Mouse (Mus musculus) forebrain, postnatal 0 days (tissue): ENCODE results near the gene Npepps. TPM values are rescaled to one million over a fixed set of nuclear protein-coding genes. Genes with fewer than 3 reads are reported as not detected.
A peak's percentile ranks its signal among the peaks of the same experiment; 100 is the strongest.

Experiments used
- ATAC-seq: fragments of 200-750 bp; cut with Nextera tagmentation; 2 replicates; pipeline ENCODE4 v1.8.0; 2017; ENCODE audit warnings: mild to moderate bottlenecking, moderate library complexity
- DNase-seq: peaks from one replicate; pipeline ENCODE4 v3.0.0-alpha.2; 2015
- H3K27ac ChIP-seq: fragments of 300-500 bp; sonication (generic); 2 replicates; pipeline ENCODE4 v1.5.1; 2014; ENCODE audit warnings: low read depth, mild to moderate bottlenecking, antibody characterized with exemption, low read length, moderate library complexity, mixed read lengths
- H3K27me3 ChIP-seq: fragments of 300-500 bp; sonication (generic); 2 replicates; pipeline ENCODE4 v1.6.1; 2014; ENCODE audit warnings: mild to moderate bottlenecking, low read length, mixed read lengths; ENCODE audit not compliant: insufficient read depth
- H3K36me3 ChIP-seq: fragments of 300-500 bp; sonication (generic); 2 replicates; pipeline ENCODE4 v1.6.1; 2014; ENCODE audit warnings: mild to moderate bottlenecking, moderate library complexity; ENCODE audit not compliant: insufficient read depth
- H3K4me1 ChIP-seq: fragments of 300-500 bp; sonication (generic); 2 replicates; pipeline ENCODE4 v1.6.1; 2014; ENCODE audit warnings: antibody characterized with exemption; ENCODE audit not compliant: insufficient read depth
- H3K4me2 ChIP-seq: fragments of 300-500 bp; sonication (generic); 2 replicates; pipeline ENCODE4 v1.6.1; 2014; ENCODE audit warnings: low read depth, mild to moderate bottlenecking, moderate library complexity
- H3K4me3 ChIP-seq: fragments of 300-500 bp; sonication (generic); 2 replicates; pipeline ENCODE4 v1.5.1; 2014; ENCODE audit warnings: low read depth, low read length, mixed read lengths
- H3K9ac ChIP-seq: fragments of 300-500 bp; sonication (generic); 2 replicates; pipeline ENCODE4 v1.6.1; 2014; ENCODE audit warnings: mild to moderate bottlenecking
- H3K9me3 ChIP-seq: fragments of 300-500 bp; sonication (generic); 2 replicates; pipeline ENCODE4 v1.6.1; 2016; ENCODE audit warnings: low read length
- CTCF ChIP-seq: sonication (generic); IDR thresholded peaks from 2 replicates; pipeline ENCODE4 v1.5.1; 2016; ENCODE audit warnings: antibody characterized with exemption, control low read depth, low read depth
- WGBS: fragments of 180-500 bp; shearing (Covaris S2); extraction: QIAGEN DNeasy Blood & Tissue Kit; methylation state at CpG from one replicate; pipeline ENCODE4 v1.1.7; 2014; 5-methylcytosine and 5-hydroxymethylcytosine counted together
- polyA plus RNA-seq: library from polyadenylated mRNA; unstranded; fragments of >200 nt; fragmentation: Nextera tagmentation; extraction: Ambion mirVana; gene quantifications from 2 replicates; pipeline ENCODE4 v1.2.1, GENCODE M21; 2015
- total RNA-seq: library from RNA; depleted of rRNA; stranded (reverse); fragments of >200 nt; gene quantifications from 2 replicates; pipeline ENCODE4 v1.2.3, GENCODE M21; 2014; rRNA removed

The Npepps gene
- total and polyA plus RNA-seq, 2 experiments from 2014 or later = 92.1 to 98.7 TPM

GRCm38 (mm10) chr11:97175499-97175898 lies 104.9 kb downstream of the Npepps start:
- Histone ChIP-seq H3K9me3 (no peaks in the 10 kb centered on the region), H3K4me3 (no peak overlapping the region), H3K4me2 (no peak overlapping the region), H3K27ac (no peak overlapping the region), H3K9ac (no peak overlapping the region), H3K27me3 (no peaks in the 10 kb centered on the region), H3K4me1 (no peaks in the 10 kb centered on the region), H3K36me3 (peaks cover 89% of the 10 kb centered on the region)
- no peak for DNase-seq
- WGBS = 90% methylated on average over 7 of the region's 7 CpGs
- ATAC-seq = no peak
- TF ChIP-seq CTCF = no peak

GRCm38 (mm10) chr11:97160341-97160740 lies 120.1 kb downstream of the Npepps start:
- Histone ChIP-seq H3K4me2 (no peak overlapping the region), H3K9ac (no peak overlapping the region), H3K4me3 (no peak overlapping the region), H3K9me3 (no peaks in the 10 kb centered on the region), H3K27me3 (no peaks in the 10 kb centered on the region), H3K4me1 (no peaks in the 10 kb centered on the region), H3K27ac (no peak overlapping the region), H3K36me3 (peaks cover 69% of the 10 kb centered on the region)
- TF ChIP-seq CTCF = no peak
- DNase-seq (no peak), ATAC-seq (no peak)
- WGBS = 51% methylated on average over 6 of the region's 6 CpGs

GRCm38 (mm10) chr11:97156999-97157398 lies 123.4 kb downstream of the Npepps start:
- peaks cover 37% of the 10 kb centered on the region for H3K36me3 ChIP-seq
- no peak overlapping the region for H3K4me2 ChIP-seq
- peaks cover 9% of the 10 kb centered on the region; the same call in 1 of the 2 replicates for H3K4me1 ChIP-seq
- WGBS = 68% methylated on average over 7 of the region's 7 CpGs
- no peaks in the 10 kb centered on the region for H3K9me3 ChIP-seq
- H3K4me3 ChIP-seq = no peak overlapping the region
- H3K27ac ChIP-seq = no peak overlapping the region
- peak; percentile 0 for TF ChIP-seq CTCF
- ATAC-seq (no peak; the same call in 1 of the 2 replicates), DNase-seq (no peak)
- H3K9ac ChIP-seq = no peak overlapping the region
- H3K27me3 ChIP-seq = no peaks in the 10 kb centered on the region

Other genes starting within 250 kb of the Npepps start
- gene Lrrc46, start 239.2 kb downstream of the Npepps start, total RNA-seq = 1.0 and 1.6 TPM in 2 replicates
- gene Lrrc46, start 239.2 kb downstream of the Npepps start, polyA plus RNA-seq = 4.9 and 5.8 TPM in 2 replicates
- 41.6 and 55.5 TPM in 2 replicates for gene Mrpl10, start 239.1 kb downstream of the Npepps start, total RNA-seq
- 47.0 and 62.0 TPM in 2 replicates for gene Mrpl10, start 239.1 kb downstream of the Npepps start, polyA plus RNA-seq
- 10.9 and 13.1 TPM in 2 replicates for gene Osbpl7, start 230.0 kb downstream of the Npepps start, total RNA-seq
- 7.4 and 8.3 TPM in 2 replicates for gene Osbpl7, start 230.0 kb downstream of the Npepps start, polyA plus RNA-seq
- gene Tbx21, start 165.3 kb downstream of the Npepps start, total RNA-seq = 1.6 and 1.7 TPM in 2 replicates
- gene Tbx21, start 165.3 kb downstream of the Npepps start, polyA plus RNA-seq = 2.2 and 2.9 TPM in 2 replicates
- gene Tbkbp1, start 129.1 kb downstream of the Npepps start, total RNA-seq = 35.8 and 36.4 TPM in 2 replicates
- gene Tbkbp1, start 129.1 kb downstream of the Npepps start, polyA plus RNA-seq = 9.2 and 9.9 TPM in 2 replicates
- gene Kpnb1, start 92.8 kb downstream of the Npepps start, total RNA-seq = 112 and 124 TPM in 2 replicates
- 19.2 and 24.6 TPM in 2 replicates for gene Kpnb1, start 92.8 kb downstream of the Npepps start, polyA plus RNA-seq
- gene Mrpl45, start 35.1 kb upstream of the Npepps start, total RNA-seq = 29.0 and 34.9 TPM in 2 replicates
- gene Mrpl45, start 35.1 kb upstream of the Npepps start, polyA plus RNA-seq = 33.3 and 37.7 TPM in 2 replicates
- gene Gpr179, start 71.4 kb upstream of the Npepps start, total RNA-seq = 0.46 and 0.62 TPM in 2 replicates
- 0.21 and 0.45 TPM in 2 replicates for gene Gpr179, start 71.4 kb upstream of the Npepps start, polyA plus RNA-seq
- gene Socs7, start 81.9 kb upstream of the Npepps start, total RNA-seq = 54.9 and 64.3 TPM in 2 replicates
- gene Socs7, start 81.9 kb upstream of the Npepps start, polyA plus RNA-seq = 5.3 and 6.4 TPM in 2 replicates
- gene Arhgap23, start 134.9 kb upstream of the Npepps start, total RNA-seq = 52.7 and 52.9 TPM in 2 replicates
- 7.0 and 10.2 TPM in 2 replicates for gene Arhgap23, start 134.9 kb upstream of the Npepps start, polyA plus RNA-seq
- gene 4933428G20Rik, start 219.7 kb upstream of the Npepps start, total RNA-seq = 0.38 TPM in 1 of 2 replicates, not detected in the other
- 0.25 TPM in 1 of 2 replicates, not detected in the other for gene 4933428G20Rik, start 219.7 kb upstream of the Npepps start, polyA plus RNA-seq